Mouse (Mus musculus): ENCODE data around the gene Pde4dip.

Gene Pde4dip

GRCm38 (mm10) chr3:97868024-97868689 is 20.4 kb downstream of the Pde4dip start:
- TF ChIP-seq GATA4 (IDR thresholded peaks at IDR 0.05; ENCODE audit: insufficient replicate concordance, low read length) = no peak

- TF ChIP-seq GATA4 (IDR thresholded peaks at IDR 0.05; ENCODE audit: insufficient replicate concordance, low read length) = no peak
Measured at GRCm38 (mm10) chr3:97867221-97868023, 21.1 kb downstream of the Pde4dip start.

GRCm38 (mm10) chr3:97866696-97867095 is 21.8 kb downstream of the Pde4dip start:
- no peak for TF ChIP-seq GATA4 (IDR thresholded peaks at IDR 0.05; ENCODE audit: insufficient replicate concordance, low read length)

GRCm38 (mm10) chr3:97860820-97861451 is 27.6 kb downstream of the Pde4dip start:
- TF ChIP-seq GATA4 (IDR thresholded peaks at IDR 0.05; ENCODE audit: insufficient replicate concordance, low read length) = no peak

- TF ChIP-seq GATA4 (IDR thresholded peaks at IDR 0.05; ENCODE audit: insufficient replicate concordance, low read length) = no peak
Measured at GRCm38 (mm10) chr3:97859400-97859799, 29.1 kb downstream of the Pde4dip start.

GRCm38 (mm10) chr3:97854575-97855384 is 33.7 kb downstream of the Pde4dip start:
- TF ChIP-seq GATA4 (IDR thresholded peaks at IDR 0.05; ENCODE audit: insufficient replicate concordance, low read length) = no peak

GRCm38 (mm10) chr3:97851803-97852202 is 36.7 kb downstream of the Pde4dip start:
- TF ChIP-seq GATA4 (IDR thresholded peaks at IDR 0.05; ENCODE audit: insufficient replicate concordance, low read length) = no peak

GRCm38 (mm10) chr3:97847626-97848025 is 40.9 kb downstream of the Pde4dip start:
- no peak for TF ChIP-seq GATA4 (IDR thresholded peaks at IDR 0.05; ENCODE audit: insufficient replicate concordance, low read length)

GRCm38 (mm10) chr3:97846448-97846847 is 42.1 kb downstream of the Pde4dip start:
- no peak for TF ChIP-seq GATA4 (IDR thresholded peaks at IDR 0.05; ENCODE audit: insufficient replicate concordance, low read length)

GRCm38 (mm10) chr3:97844821-97845201 is 43.7 kb downstream of the Pde4dip start:
- no peak for TF ChIP-seq GATA4 (IDR thresholded peaks at IDR 0.05; ENCODE audit: insufficient replicate concordance, low read length)

GRCm38 (mm10) chr3:97844163-97844820 is 44.2 kb downstream of the Pde4dip start:
- TF ChIP-seq GATA4 (IDR thresholded peaks at IDR 0.05; ENCODE audit: insufficient replicate concordance, low read length) = peak; percentile 51; the same call in 1 of the 2 replicates

GRCm38 (mm10) chr3:97842641-97843040 is 45.9 kb downstream of the Pde4dip start:
- TF ChIP-seq GATA4 (IDR thresholded peaks at IDR 0.05; ENCODE audit: insufficient replicate concordance, low read length) = no peak

- no peak for TF ChIP-seq GATA4 (IDR thresholded peaks at IDR 0.05; ENCODE audit: insufficient replicate concordance, low read length)
Measured at GRCm38 (mm10) chr3:97840439-97840838, 48.1 kb downstream of the Pde4dip start.

GRCm38 (mm10) chr3:97835888-97836287 is 52.6 kb downstream of the Pde4dip start:
- no peak for TF ChIP-seq GATA4 (IDR thresholded peaks at IDR 0.05; ENCODE audit: insufficient replicate concordance, low read length)

- no peak for TF ChIP-seq GATA4 (IDR thresholded peaks at IDR 0.05; ENCODE audit: insufficient replicate concordance, low read length)
Measured at GRCm38 (mm10) chr3:97834625-97835024, 53.9 kb downstream of the Pde4dip start.
